Mouse (Mus musculus) heart, embryonic 12.5 days (tissue): ENCODE measurements at regions not wholly inside any gene's neighbourhood (a gene's known extent, or its start where the extent isn't known, plus 50 kb on each side); places are given as distances from the start of the nearest gene placed in this dataset.

ENCODE experiments used
- ATAC-seq: fragments of 200-750 bp; cut with Nextera tagmentation; 2 replicates; pipeline ENCODE4 v1.8.0; 2017; ENCODE audit warnings: moderate TSS enrichment, moderate library complexity; ENCODE audit not compliant: insufficient number of reproducible peaks, low FRiP score
- H3K27ac ChIP-seq: fragments of 300-500 bp; sonication (generic); 2 replicates; pipeline ENCODE4 v1.5.1; 2016; ENCODE audit warnings: mild to moderate bottlenecking, moderate library complexity; ENCODE audit not compliant: poor library complexity, severe bottlenecking
- H3K27me3 ChIP-seq: fragments of 300-500 bp; sonication (generic); replicated peaks from 2 replicates; pipeline ENCODE4 v1.6.1; 2016; ENCODE audit warnings: mild to moderate bottlenecking, moderate library complexity
- H3K36me3 ChIP-seq: fragments of 300-500 bp; sonication (generic); 2 replicates; pipeline ENCODE4 v1.6.1; 2016; ENCODE audit warnings: mild to moderate bottlenecking, moderate library complexity
- H3K4me1 ChIP-seq: fragments of 300-500 bp; sonication (generic); replicated peaks from 2 replicates; pipeline ENCODE4 v1.6.1; 2016; ENCODE audit warnings: mild to moderate bottlenecking
- H3K4me2 ChIP-seq: fragments of 300-500 bp; sonication (generic); 2 replicates; pipeline ENCODE4 v1.6.1; 2016; ENCODE audit warnings: mild to moderate bottlenecking, moderate library complexity
- H3K4me3 ChIP-seq: fragments of 300-500 bp; sonication (generic); 2 replicates; pipeline ENCODE4 v1.5.1; 2016; ENCODE audit warnings: mild to moderate bottlenecking
- H3K9ac ChIP-seq: fragments of 300-500 bp; sonication (generic); 2 replicates; pipeline ENCODE4 v1.6.1; 2016; ENCODE audit warnings: mild to moderate bottlenecking, moderate library complexity
- H3K9me3 ChIP-seq: fragments of 300-500 bp; sonication (generic); replicated peaks from 2 replicates; pipeline ENCODE4 v1.6.1; 2016; ENCODE audit warnings: mild to moderate bottlenecking, moderate library complexity
- WGBS: fragments of 180-500 bp; shearing (Covaris S2); methylation state at CpG from one replicate; pipeline ENCODE4 v1.1.7; 2016; 5-methylcytosine and 5-hydroxymethylcytosine counted together

- no peak for ATAC-seq
- no peaks in the 10 kb centered on the region for H3K36me3 ChIP-seq
- no peaks in the 10 kb centered on the region for H3K4me1 ChIP-seq
- H3K27ac ChIP-seq = no peak overlapping the region
- no peaks in the 10 kb centered on the region for H3K9me3 ChIP-seq
- H3K9ac ChIP-seq = no peak overlapping the region
- no peaks in the 10 kb centered on the region for H3K27me3 ChIP-seq
- H3K4me2 ChIP-seq = no peak overlapping the region
- no peak overlapping the region for H3K4me3 ChIP-seq
- 77% methylated on average over 5 of the region's 5 CpGs for WGBS
These were observed 240.2 kb upstream of the Zfp462 start for GRCm38 (mm10) chr4:54704696-54705095.

DNA sequence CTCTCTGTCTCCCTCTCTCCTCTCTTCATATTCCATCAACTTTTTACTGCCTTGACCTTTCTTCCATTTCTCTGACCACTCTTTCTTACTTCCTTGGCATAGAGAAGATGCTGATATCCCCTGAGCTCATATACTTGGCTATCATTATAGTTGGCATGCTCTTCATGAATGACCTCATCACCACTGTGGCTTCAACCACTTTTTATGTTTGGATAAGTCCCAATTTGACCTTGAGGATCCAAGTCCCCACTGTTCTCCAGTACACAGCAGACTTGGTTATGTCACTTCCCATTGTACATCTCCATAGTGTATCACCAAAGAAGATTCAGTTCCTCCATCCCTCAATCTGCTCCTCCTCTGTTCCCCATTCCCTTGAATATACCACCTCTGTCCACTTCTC, 235.1 kb upstream of the Zfp462 start:
- no peaks in the 10 kb centered on the region for H3K27me3 ChIP-seq
- H3K4me2 ChIP-seq = no peak overlapping the region
- no peak overlapping the region for H3K4me3 ChIP-seq
- H3K4me1 ChIP-seq = peaks cover 15% of the 10 kb centered on the region
- no peak overlapping the region for H3K9ac ChIP-seq
- no peaks in the 10 kb centered on the region for H3K9me3 ChIP-seq
- H3K36me3 ChIP-seq = no peaks in the 10 kb centered on the region
- ATAC-seq = no peak
- H3K27ac ChIP-seq = no peak overlapping the region

GRCm38 (mm10) chr4:54712929-54713328, 231.9 kb upstream of the Zfp462 start:
- H3K4me1 ChIP-seq = peaks cover 19% of the 10 kb centered on the region
- H3K4me2 ChIP-seq = no peak overlapping the region
- H3K9me3 ChIP-seq = no peaks in the 10 kb centered on the region
- WGBS = 40% methylated on average over 3 of the region's 3 CpGs
- H3K27ac ChIP-seq = no peak overlapping the region
- H3K9ac ChIP-seq = no peak overlapping the region
- no peaks in the 10 kb centered on the region for H3K27me3 ChIP-seq
- 0 out of 2 replicates have a peak, but pooled peaks have one; percentile 22 for ATAC-seq
- H3K36me3 ChIP-seq = no peaks in the 10 kb centered on the region
- H3K4me3 ChIP-seq = no peak overlapping the region

GRCm38 (mm10) chr4:54714612-54715342, 230.1 kb upstream of the Zfp462 start:
- peaks cover 22% of the 10 kb centered on the region for H3K4me1 ChIP-seq
- 39% methylated on average over 9 of the region's 9 CpGs for WGBS
- H3K4me3 ChIP-seq = no peak overlapping the region
- H3K27me3 ChIP-seq = no peaks in the 10 kb centered on the region
- H3K9ac ChIP-seq = no peak overlapping the region
- no peak overlapping the region for H3K4me2 ChIP-seq
- no peak overlapping the region for H3K27ac ChIP-seq
- no peak for ATAC-seq
- no peaks in the 10 kb centered on the region for H3K36me3 ChIP-seq
- H3K9me3 ChIP-seq = no peaks in the 10 kb centered on the region

DNA sequence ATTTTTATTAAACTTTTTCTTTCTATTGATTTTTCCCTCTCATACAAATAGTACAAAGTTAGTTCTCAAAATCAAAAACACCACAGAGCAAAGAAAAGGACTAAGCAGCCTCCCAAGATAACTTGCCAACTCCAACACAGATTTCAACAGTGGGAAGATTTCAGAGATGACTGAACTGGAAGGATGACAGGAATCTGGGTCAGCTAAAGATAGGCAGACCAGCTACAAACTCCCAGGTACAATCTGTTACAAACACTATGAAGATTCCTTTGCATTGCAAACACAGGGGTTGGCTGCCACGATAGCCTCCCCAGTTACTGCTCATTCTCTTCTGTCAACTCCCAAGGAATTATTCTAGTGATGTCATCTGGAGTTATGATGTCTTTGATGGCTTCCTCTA, 226.8 kb upstream of the Zfp462 start:
- ATAC-seq = no peak
- peaks cover 15% of the 10 kb centered on the region for H3K4me1 ChIP-seq
- H3K9ac ChIP-seq = no peak overlapping the region
- no peaks in the 10 kb centered on the region for H3K36me3 ChIP-seq
- H3K9me3 ChIP-seq = no peaks in the 10 kb centered on the region
- no peak overlapping the region for H3K4me3 ChIP-seq
- no peak overlapping the region for H3K27ac ChIP-seq
- H3K27me3 ChIP-seq = no peaks in the 10 kb centered on the region
- H3K4me2 ChIP-seq = no peak overlapping the region
- 31% methylated on average over 1 of the region's 1 CpGs for WGBS

GRCm38 (mm10) chr4:54739001-54739400, 205.8 kb upstream of the Zfp462 start:
- H3K9ac ChIP-seq = no peak overlapping the region
- no peak for ATAC-seq
- H3K36me3 ChIP-seq = no peaks in the 10 kb centered on the region
- peaks cover 3% of the 10 kb centered on the region; the same call in 1 of the 2 replicates for H3K4me1 ChIP-seq
- no peaks in the 10 kb centered on the region for H3K9me3 ChIP-seq
- no peak overlapping the region for H3K4me2 ChIP-seq
- H3K27me3 ChIP-seq = no peaks in the 10 kb centered on the region
- no peak overlapping the region for H3K4me3 ChIP-seq
- H3K27ac ChIP-seq = no peak overlapping the region
- 25% methylated on average over 5 of the region's 5 CpGs for WGBS

- Histone ChIP-seq H3K4me1 (no peaks in the 10 kb centered on the region), H3K36me3 (no peaks in the 10 kb centered on the region), H3K9me3 (0 out of 2 replicates have a peak, but pooled peaks cover 2% of the 10 kb centered on the region), H3K4me2 (no peak overlapping the region), H3K9ac (no peak overlapping the region), H3K4me3 (no peak overlapping the region), H3K27me3 (no peaks in the 10 kb centered on the region), H3K27ac (no peak overlapping the region)
- 77% methylated on average over 2 of the region's 2 CpGs for WGBS
- no peak for ATAC-seq
These were observed 193.4 kb upstream of the Zfp462 start for GRCm38 (mm10) chr4:54751458-54751857.

- no peak overlapping the region for H3K9ac ChIP-seq
- H3K36me3 ChIP-seq = no peaks in the 10 kb centered on the region
- no peaks in the 10 kb centered on the region for H3K9me3 ChIP-seq
- no peak overlapping the region for H3K4me3 ChIP-seq
- H3K4me1 ChIP-seq = peaks cover 10% of the 10 kb centered on the region; the same call in 1 of the 2 replicates
- WGBS = 80% methylated on average over 4 of the region's 4 CpGs
- H3K4me2 ChIP-seq = no peak overlapping the region
- ATAC-seq = no peak
- no peaks in the 10 kb centered on the region for H3K27me3 ChIP-seq
- H3K27ac ChIP-seq = no peak overlapping the region
These were observed 188.4 kb upstream of the Zfp462 start for GRCm38 (mm10) chr4:54756441-54756840.

DNA sequence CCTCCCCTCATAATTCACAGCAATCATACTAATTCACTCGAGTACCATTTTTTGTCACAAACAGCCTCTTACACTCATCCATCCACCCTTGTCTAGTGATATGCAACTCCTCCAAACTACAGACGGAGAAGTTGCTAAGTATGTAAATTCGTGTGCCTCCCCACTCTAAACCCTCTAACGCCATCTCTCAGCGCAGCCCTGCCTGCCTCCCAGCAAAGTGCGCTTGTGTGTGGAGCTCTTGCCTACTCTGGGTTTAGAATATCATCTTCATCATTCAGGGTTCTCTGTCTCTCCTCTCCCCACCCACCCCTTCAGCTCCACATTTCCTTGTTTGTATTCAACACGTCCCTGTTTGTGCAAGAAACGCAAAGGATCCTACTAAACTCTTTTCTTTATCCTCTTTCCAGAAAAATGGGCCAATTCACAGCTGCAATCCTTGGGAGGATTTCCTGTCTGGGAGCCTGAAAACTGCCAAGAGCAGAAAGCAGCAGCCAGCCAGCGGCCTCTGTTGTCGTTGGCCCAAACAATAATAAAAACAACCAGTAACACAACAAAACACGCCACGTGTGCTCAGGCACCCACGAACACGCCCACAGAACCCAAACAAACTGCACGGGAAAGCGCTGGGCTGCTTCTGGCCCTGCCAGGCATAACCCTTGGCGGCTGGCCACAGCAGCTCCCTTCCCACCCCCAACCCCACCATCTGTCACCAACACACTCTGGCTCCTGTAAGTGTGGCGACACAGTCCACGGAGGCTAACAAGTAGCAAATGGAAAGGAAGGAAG, 186.9 kb upstream of the Zfp462 start:
- ATAC-seq = peak; percentile 57; the same call in 1 of the 2 replicates
- H3K36me3 ChIP-seq = no peaks in the 10 kb centered on the region
- no peak overlapping the region for H3K27ac ChIP-seq
- H3K4me3 ChIP-seq = peak overlapping the region; percentile 24; the same call in 1 of the 2 replicates
- no peaks in the 10 kb centered on the region for H3K27me3 ChIP-seq
- peak overlapping the region; percentile 58 for H3K4me2 ChIP-seq
- 31% methylated on average over 19 of the region's 19 CpGs for WGBS
- H3K9ac ChIP-seq = no peak overlapping the region
- peaks cover 10% of the 10 kb centered on the region; the same call in 1 of the 2 replicates for H3K4me1 ChIP-seq
- no peaks in the 10 kb centered on the region for H3K9me3 ChIP-seq

GRCm38 (mm10) chr4:54758501-54758829, 186.4 kb upstream of the Zfp462 start:
- no peak overlapping the region for H3K9ac ChIP-seq
- H3K4me1 ChIP-seq = peaks cover 10% of the 10 kb centered on the region; the same call in 1 of the 2 replicates
- peak overlapping the region; percentile 58 for H3K4me2 ChIP-seq
- no peaks in the 10 kb centered on the region for H3K9me3 ChIP-seq
- no peaks in the 10 kb centered on the region for H3K27me3 ChIP-seq
- no peak overlapping the region for H3K27ac ChIP-seq
- WGBS = 39% methylated on average over 8 of the region's 8 CpGs
- ATAC-seq = no peak; the same call in 1 of the 2 replicates
- 0 out of 2 replicates have a peak overlapping the region, but pooled peaks have one; percentile 24 for H3K4me3 ChIP-seq
- no peaks in the 10 kb centered on the region for H3K36me3 ChIP-seq

GRCm38 (mm10) chr4:54761257-54761656, 183.6 kb upstream of the Zfp462 start:
- Histone ChIP-seq H3K4me2 (no peak overlapping the region), H3K36me3 (no peaks in the 10 kb centered on the region), H3K27me3 (no peaks in the 10 kb centered on the region), H3K9ac (no peak overlapping the region), H3K4me1 (peaks cover 10% of the 10 kb centered on the region; the same call in 1 of the 2 replicates), H3K27ac (no peak overlapping the region), H3K9me3 (no peaks in the 10 kb centered on the region), H3K4me3 (no peak overlapping the region)
- no peak for ATAC-seq
- WGBS = 41% methylated on average over 5 of the region's 5 CpGs
